Mouse (Mus musculus): ENCODE measurements around the gene Gabrd. TPM values are rescaled to one million over a fixed set of nuclear protein-coding genes. Genes with fewer than 3 reads are reported as not detected.
A peak's percentile ranks its signal among the peaks of the same experiment; 100 is the strongest.
"Not testable (repeated sequence)": the region's sequence is repeated elsewhere in the genome, so short reads cannot be mapped to it uniquely, and the experiment has no call there.

Gene Gabrd
- polyA plus RNA-seq (2011; ENCODE audit: insufficient read depth, insufficient read length, low replicate concordance, missing spikeins): not detected in 2 replicates

DNA sequence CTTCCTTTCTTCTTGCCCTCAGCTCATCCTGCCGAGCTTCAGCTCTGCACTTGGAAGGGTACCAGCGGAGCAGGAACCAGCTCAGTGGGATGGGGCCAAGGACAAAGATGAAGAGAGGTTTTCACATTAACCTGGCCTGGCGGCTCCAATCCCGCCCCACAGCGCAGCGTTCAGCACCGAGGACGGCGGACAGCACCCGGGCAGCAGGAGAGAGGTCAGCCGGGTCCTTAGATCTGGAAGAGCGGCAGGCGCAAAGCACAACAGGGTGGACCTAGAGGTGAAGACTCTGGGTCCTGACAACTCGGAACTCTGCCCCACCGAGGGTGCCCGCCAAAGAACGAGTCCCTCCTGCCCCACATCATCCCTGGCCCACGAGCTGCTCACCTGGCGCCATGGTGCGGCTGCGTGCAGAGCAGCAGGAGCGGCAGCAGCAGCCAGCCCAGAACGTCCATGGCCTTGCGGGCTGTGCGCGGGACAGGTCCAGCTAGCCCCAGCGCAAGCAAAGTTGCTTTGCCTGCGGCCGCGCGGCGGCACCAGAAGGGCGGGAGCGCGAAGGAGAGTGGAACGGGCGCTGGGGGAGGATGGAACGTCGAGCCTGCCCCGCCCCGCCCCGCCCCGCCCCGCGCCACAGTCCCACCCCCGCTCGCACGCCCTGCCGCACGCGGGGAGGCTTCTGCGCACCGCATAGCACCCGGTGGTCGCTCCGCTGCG, at the start of gene Gabrd:
Gene Gabrd, minus strand, starts transcription at position 602 of the 711 bp plus-strand sequence.
- TF ChIP-seq CTCF (IDR thresholded peaks at IDR 0.05; ENCODE audit: control insufficient read depth, insufficient read depth, low read length) (no peak), POLR2A (IDR thresholded peaks at IDR 0.05; ENCODE audit: borderline replicate concordance, control insufficient read depth, low read depth, low read length) (0 out of 2 replicates have a peak, but pooled peaks have one; percentile 10)
- Histone ChIP-seq H3K4me1 (ENCODE audit: control insufficient read depth, insufficient read depth, low read length) (no peaks in the 10 kb centered on the region), H3K4me3 (replicated peaks; ENCODE audit: control insufficient read depth, low read depth, low read length) (no peak within 1 kb of the TSS), H3K27ac (ENCODE audit: control insufficient read depth, insufficient read depth, low read depth, low read length, poor library complexity) (no peak within 1 kb of the TSS)
- WGBS: 1% methylated on average over 55 of the region's 57 CpGs

DNA sequence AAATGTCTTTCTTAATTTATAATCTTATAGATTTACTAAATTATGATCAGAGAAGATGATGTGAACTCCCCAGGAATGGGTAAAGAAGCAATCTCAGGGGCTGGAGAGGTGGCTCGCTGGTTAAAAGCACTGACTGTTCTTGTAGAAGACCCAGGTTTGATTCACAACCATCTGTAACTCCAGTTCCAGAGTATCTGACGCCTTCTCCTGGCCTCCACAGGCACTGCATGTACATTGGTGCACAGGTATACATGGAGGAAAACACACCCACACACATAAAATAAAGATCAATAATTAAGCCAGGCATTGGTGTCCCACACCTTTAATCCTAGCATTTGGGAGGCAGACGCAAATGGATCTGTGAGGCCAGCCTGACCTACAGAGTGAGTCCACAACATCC, 44.9 kb upstream of the Gabrd start:
- Histone ChIP-seq H3K4me1 (ENCODE audit: control insufficient read depth, insufficient read depth, low read length) (no peaks in the 10 kb centered on the region), H3K27ac (ENCODE audit: control insufficient read depth, insufficient read depth, low read depth, low read length, poor library complexity) (no peak overlapping the region), H3K4me3 (replicated peaks; ENCODE audit: control insufficient read depth, low read depth, low read length) (no peak overlapping the region)
- WGBS: 63% methylated on average over 3 of the region's 3 CpGs
- TF ChIP-seq CTCF (IDR thresholded peaks at IDR 0.05; ENCODE audit: control insufficient read depth, insufficient read depth, low read length): no peak

DNA sequence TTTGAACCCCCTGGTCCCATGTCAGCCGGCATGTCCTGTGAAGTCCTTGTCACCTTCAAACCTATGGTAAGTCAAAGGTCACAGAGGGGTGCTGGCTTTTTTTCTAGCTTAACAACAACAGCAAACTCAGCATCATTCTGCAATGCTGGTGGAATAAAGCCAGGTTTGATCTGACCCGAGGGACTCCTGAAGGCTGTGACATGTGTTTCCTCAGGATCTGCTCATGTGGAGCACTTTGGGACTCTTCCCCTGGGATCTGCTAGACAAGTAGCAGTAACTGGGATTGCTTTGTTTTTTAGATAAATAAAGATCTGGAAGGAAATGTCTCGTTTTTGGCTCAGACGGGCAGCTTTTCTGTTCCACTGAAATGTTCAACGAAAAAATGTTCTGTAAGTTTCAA, 36.1 kb upstream of the Gabrd start:
- whole genome bisulfite sequencing: 65% methylated on average over 5 of the region's 5 CpGs
- Histone ChIP-seq H3K4me1 (ENCODE audit: control insufficient read depth, insufficient read depth, low read length) (no peaks in the 10 kb centered on the region), H3K27ac (ENCODE audit: control insufficient read depth, insufficient read depth, low read depth, low read length, poor library complexity) (no peak overlapping the region), H3K4me3 (replicated peaks; ENCODE audit: control insufficient read depth, low read depth, low read length) (no peak overlapping the region)
- TF ChIP-seq POLR2A (IDR thresholded peaks at IDR 0.05; ENCODE audit: borderline replicate concordance, control insufficient read depth, low read depth, low read length): no peak
- no peak for TF ChIP-seq CTCF (IDR thresholded peaks at IDR 0.05; ENCODE audit: control insufficient read depth, insufficient read depth, low read length)

DNA sequence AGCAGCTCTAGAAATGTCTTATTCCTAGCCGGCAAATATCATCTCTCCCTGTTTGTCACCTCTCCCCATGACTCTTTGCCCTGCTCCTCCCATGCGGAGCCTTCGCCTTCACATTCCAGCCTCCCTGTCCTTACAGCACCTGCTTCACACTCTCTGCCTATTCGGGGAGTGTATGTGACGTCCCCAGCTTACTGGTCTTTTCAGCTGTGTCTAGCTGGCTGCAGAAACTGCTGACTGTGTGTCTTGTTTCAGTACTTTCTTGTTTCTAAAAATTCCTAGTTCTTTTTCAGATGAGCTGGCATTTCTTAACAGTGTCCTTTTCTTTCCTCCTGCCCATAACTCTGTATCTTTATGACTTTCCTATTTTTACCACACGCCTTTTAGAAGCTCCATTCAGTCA, 34.4 kb upstream of the Gabrd start:
- Histone ChIP-seq H3K27ac (ENCODE audit: control insufficient read depth, insufficient read depth, low read depth, low read length, poor library complexity) (no peak overlapping the region), H3K4me3 (replicated peaks; ENCODE audit: control insufficient read depth, low read depth, low read length) (no peak overlapping the region), H3K4me1 (ENCODE audit: control insufficient read depth, insufficient read depth, low read length) (no peaks in the 10 kb centered on the region)
- WGBS: 73% methylated on average over 6 of the region's 6 CpGs
- no peak for TF ChIP-seq CTCF (IDR thresholded peaks at IDR 0.05; ENCODE audit: control insufficient read depth, insufficient read depth, low read length)
- TF ChIP-seq POLR2A (IDR thresholded peaks at IDR 0.05; ENCODE audit: borderline replicate concordance, control insufficient read depth, low read depth, low read length): no peak

DNA sequence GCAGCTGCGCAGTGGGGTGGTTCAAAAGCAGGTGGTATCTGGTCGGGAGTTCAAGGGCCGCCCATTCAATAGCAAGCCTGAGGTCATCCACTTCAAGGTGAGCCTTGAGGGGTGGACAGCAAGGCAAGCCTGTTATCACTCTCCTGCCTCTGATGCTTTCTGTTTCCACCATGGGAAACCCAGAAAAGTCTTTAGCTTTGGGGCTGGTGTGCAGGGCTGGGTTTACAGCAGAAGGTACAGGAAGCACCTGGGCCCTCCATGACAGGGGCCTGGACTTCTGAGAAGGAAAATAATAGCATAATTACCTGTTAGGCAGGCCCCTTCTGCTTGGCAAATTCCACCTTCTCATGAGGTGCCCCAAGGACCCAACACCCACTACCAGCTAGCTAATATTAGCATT, 31.3 kb upstream of the Gabrd start:
- H3K4me3 ChIP-seq (replicated peaks; ENCODE audit: control insufficient read depth, low read depth, low read length): no peak overlapping the region
- no peak for TF ChIP-seq CTCF (IDR thresholded peaks at IDR 0.05; ENCODE audit: control insufficient read depth, insufficient read depth, low read length)
- TF ChIP-seq POLR2A (IDR thresholded peaks at IDR 0.05; ENCODE audit: borderline replicate concordance, control insufficient read depth, low read depth, low read length): no peak
- WGBS: 87% methylated on average over 3 of the region's 3 CpGs

GRCm38 (mm10) chr4:155428442-155428841, 30.5 kb upstream of the Gabrd start:
- H3K4me3 ChIP-seq (replicated peaks; ENCODE audit: control insufficient read depth, low read depth, low read length): no peak overlapping the region
- H3K4me1 ChIP-seq (ENCODE audit: control insufficient read depth, insufficient read depth, low read length): no peaks in the 10 kb centered on the region
- no peak overlapping the region for H3K27ac ChIP-seq (ENCODE audit: control insufficient read depth, insufficient read depth, low read depth, low read length, poor library complexity)
- TF ChIP-seq CTCF (IDR thresholded peaks at IDR 0.05; ENCODE audit: control insufficient read depth, insufficient read depth, low read length) (no peak), POLR2A (IDR thresholded peaks at IDR 0.05; ENCODE audit: borderline replicate concordance, control insufficient read depth, low read depth, low read length) (no peak)

More for the DNA sequence above, 31.3 kb upstream of the Gabrd start:
- Histone ChIP-seq H3K27ac (ENCODE audit: control insufficient read depth, insufficient read depth, low read depth, low read length, poor library complexity) (no peak overlapping the region), H3K4me1 (ENCODE audit: control insufficient read depth, insufficient read depth, low read length) (no peaks in the 10 kb centered on the region)

GRCm38 (mm10) chr4:155426272-155426671, 28.4 kb upstream of the Gabrd start:
- no peaks in the 10 kb centered on the region for H3K4me1 ChIP-seq (ENCODE audit: control insufficient read depth, insufficient read depth, low read length)
- no peak overlapping the region for H3K4me3 ChIP-seq (replicated peaks; ENCODE audit: control insufficient read depth, low read depth, low read length)
- H3K27ac ChIP-seq (ENCODE audit: control insufficient read depth, insufficient read depth, low read depth, low read length, poor library complexity): no peak overlapping the region
- WGBS: 50% methylated on average over 6 of the region's 6 CpGs
- TF ChIP-seq POLR2A (IDR thresholded peaks at IDR 0.05; ENCODE audit: borderline replicate concordance, control insufficient read depth, low read depth, low read length): no peak
- TF ChIP-seq CTCF (IDR thresholded peaks at IDR 0.05; ENCODE audit: control insufficient read depth, insufficient read depth, low read length): no peak

DNA sequence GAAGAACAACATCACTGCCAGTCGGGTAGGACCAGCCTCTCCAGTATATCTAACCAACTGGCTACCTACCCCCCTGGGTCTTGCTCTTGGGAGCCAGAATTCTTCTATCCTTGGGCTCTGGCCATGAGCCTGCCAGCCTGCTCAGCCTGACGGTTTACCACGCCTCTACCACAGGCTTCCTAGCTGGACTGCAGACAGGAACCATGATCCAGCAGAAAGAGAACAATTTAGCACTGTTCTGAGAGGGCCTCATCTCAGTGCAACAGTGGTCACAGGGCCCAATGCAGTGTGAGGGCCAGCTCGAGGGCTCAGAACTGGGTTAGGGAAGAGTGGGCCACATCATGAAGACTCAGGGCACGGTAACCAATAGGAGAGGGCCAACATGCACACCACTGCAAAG, 26.1 kb upstream of the Gabrd start:
- WGBS: 30% methylated on average over 5 of the region's 5 CpGs
- Histone ChIP-seq H3K27ac (ENCODE audit: control insufficient read depth, insufficient read depth, low read depth, low read length, poor library complexity) (no peak overlapping the region), H3K4me3 (replicated peaks; ENCODE audit: control insufficient read depth, low read depth, low read length) (no peak overlapping the region), H3K4me1 (ENCODE audit: control insufficient read depth, insufficient read depth, low read length) (no peaks in the 10 kb centered on the region)
- TF ChIP-seq CTCF (IDR thresholded peaks at IDR 0.05; ENCODE audit: control insufficient read depth, insufficient read depth, low read length) (no peak), POLR2A (IDR thresholded peaks at IDR 0.05; ENCODE audit: borderline replicate concordance, control insufficient read depth, low read depth, low read length) (no peak)

GRCm38 (mm10) chr4:155421412-155422370, 23.8 kb upstream of the Gabrd start:
- H3K27ac ChIP-seq (ENCODE audit: control insufficient read depth, insufficient read depth, low read depth, low read length, poor library complexity); H3K4me1 ChIP-seq (ENCODE audit: control insufficient read depth, insufficient read depth, low read length): not testable (repeated sequence)
- peak overlapping the region; percentile 44 for H3K4me3 ChIP-seq (replicated peaks; ENCODE audit: control insufficient read depth, low read depth, low read length)
- 79% methylated on average over 23 of the region's 30 CpGs for WGBS

Measured in bone marrow, adult 2 months (tissue).